Mouse (Mus musculus) neutrophil, adult 59 days (primary cell): ENCODE results near the gene Podnl1. TPM values are rescaled to one million over a fixed set of nuclear protein-coding genes. Genes with fewer than 3 reads are reported as not detected.

ENCODE experiments used
- total RNA-seq, 2 experiments: library from RNA; stranded (reverse); gene quantifications; 1 replicate in 1 of 2; 2 replicates in 1 of 2; pipeline ENCODE4 v1.2.4; 2023

The Podnl1 gene
- total RNA-seq, result under 1 TPM in 1 of 2 experiments, not detected in 1; 0.31 TPM

DNA sequence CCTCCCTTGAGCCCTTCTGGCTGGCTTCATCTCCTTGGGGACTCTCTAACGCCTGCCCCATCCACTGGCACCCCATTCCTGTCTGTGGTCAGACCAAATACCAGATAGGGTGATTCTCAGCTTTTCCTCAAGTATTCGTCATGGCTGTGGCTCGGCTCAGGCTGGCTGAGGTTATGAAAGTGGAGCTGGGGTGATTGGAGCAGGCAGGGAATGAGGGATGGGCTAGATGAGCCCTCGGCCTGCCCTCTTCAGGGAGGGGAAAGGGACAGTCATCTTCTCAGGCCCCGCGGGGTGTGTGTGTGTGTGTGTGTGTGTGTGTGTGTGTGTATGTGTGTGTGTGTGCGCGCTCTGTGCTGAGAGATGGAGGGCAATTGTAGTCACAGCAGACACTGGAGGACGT is at the start of gene Podnl1:
Podnl1 (plus strand) TSS at position 334 of the 400 bp plus-strand sequence.

DNA sequence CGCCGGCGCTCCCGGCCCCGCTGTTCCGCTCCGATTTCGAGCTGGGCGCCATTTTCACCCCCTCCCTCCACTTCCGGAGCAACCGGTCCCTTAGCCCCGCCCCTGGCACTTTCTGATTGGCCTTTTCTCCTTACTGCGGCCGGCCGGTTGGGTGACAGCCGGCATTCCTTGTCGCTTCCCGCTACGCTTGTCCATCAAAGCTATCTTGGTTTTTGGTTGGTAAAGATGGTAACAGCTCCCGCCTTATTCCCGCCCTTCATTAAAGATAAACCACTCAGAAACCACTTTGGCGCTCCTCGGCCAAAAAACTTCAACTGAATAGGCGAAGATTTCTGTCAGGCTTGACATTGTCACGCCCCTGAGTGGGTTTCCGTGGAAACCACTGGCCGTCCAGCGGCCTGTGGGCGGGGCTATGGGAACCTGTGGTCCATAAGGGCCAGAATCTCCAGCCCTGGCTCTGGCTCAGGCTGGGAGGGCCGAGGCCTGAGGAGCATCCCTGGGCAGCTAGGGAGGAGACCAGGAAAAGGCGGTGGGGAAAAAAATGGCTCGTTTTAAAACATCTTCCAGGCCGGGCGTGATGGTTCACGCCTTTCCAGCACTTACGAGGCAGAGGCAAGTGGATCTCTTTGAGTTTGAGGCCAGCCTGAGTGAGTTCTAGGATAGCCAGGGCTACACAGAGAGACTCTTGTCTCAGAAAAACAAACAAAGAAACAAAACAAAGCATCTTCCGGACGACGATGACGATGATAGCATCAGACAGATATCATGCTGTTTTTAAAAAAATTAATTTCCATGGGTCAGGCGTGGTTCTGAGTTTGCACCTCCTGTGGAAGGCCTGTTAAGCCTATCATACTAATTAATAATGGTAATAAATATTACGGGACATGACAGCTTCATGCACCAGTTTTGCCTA is 20.8 kb upstream of the Podnl1 start, which contains the start of gene Dcaf15:
Dcaf15 (minus strand) TSS at position 72 of the 913 bp plus-strand sequence.

DNA sequence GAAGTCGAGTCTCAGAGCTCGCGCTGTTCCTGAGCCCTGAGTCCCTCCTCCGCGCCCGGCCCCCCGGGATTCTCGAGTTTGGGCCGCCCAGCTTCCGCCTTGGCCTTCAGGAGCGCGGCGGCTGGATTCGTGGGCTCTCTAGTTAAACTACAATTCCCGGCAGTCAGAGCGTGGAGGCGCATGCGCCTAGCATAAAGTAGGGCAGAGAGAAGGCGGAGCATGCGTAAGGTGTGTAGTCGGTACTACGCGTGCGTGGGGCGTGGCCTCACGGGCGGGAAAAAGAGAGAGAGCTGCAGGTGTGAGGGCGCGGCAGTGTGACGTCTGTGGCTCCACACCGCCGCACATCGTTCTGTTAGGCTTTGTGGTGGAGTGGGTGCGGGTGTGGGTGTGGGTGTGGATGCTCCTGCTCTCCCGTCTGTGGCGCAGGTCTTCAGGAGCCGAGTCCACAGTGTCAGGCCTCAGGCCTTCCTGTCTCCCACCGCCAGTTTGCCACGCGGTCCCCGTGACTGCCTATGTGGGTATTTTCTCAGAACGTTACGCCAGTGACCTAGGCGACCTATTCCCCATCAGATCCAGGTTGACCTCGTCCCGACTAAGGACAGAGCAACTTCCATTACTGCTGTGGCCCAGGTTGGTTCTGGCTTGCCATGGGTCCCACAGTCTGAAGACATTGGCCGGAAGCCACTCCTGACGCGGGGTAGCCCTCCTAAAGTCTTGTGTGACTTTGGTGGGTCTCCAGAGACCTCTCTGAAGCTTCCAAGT is 22.2 kb downstream of the Podnl1 start, which contains the start of the genes Cc2d1a and 4930432K21Rik:
Cc2d1a (minus strand) TSS at position 168 of the 762 bp plus-strand sequence.
4930432K21Rik (plus strand) TSS at position 257 of the 762 bp plus-strand sequence.

Other genes with a start within 250 kb of the Podnl1 start
- 1 to 10 TPM; 1.4 to 2.7 TPM for gene Adgrl1, start 225.9 kb upstream of the Podnl1 start, total RNA-seq
- under 1 TPM in 1 of 2 experiments, not detected in 1; 0.26 TPM for gene Gm10644, start 170.8 kb upstream of the Podnl1 start, total RNA-seq
- gene Asf1b, start 170.5 kb upstream of the Podnl1 start, total RNA-seq, result 10 to 100 TPM; 47.9 to 50.2 TPM
- 10 to 100 TPM; 33.3 to 34.6 TPM for gene Prkaca, start 153.0 kb upstream of the Podnl1 start, total RNA-seq
- gene Samd1, start 128.3 kb upstream of the Podnl1 start, total RNA-seq, result 10 to 100 TPM; 35.0 to 52.0 TPM
- not detected for gene 1700067K01Rik, start 124.5 kb upstream of the Podnl1 start, total RNA-seq
- not detected for gene 2210011C24Rik, start 113.8 kb upstream of the Podnl1 start, total RNA-seq
- not detected for gene Palm3, start 104.5 kb upstream of the Podnl1 start, total RNA-seq
- 1 to 10 TPM in 1 of 2 experiments, under 1 TPM in 1; 0.89 to 2.0 TPM for gene Il27ra, start 83.4 kb upstream of the Podnl1 start, total RNA-seq
- gene Rln3, start 81.0 kb upstream of the Podnl1 start, total RNA-seq, result not detected
- gene Gm10643, start 60.9 kb upstream of the Podnl1 start, total RNA-seq, result 1 to 10 TPM; 1.5 to 1.9 TPM
- 10 to 100 TPM; 35.4 to 36.8 TPM for gene Rfx1, start 59.2 kb upstream of the Podnl1 start, total RNA-seq
- 10 to 100 TPM; 23.7 to 28.3 TPM for gene Dcaf15, start 21.2 kb upstream of the Podnl1 start, total RNA-seq
- 10 to 100 TPM; 15.7 to 19.0 TPM for gene Cc2d1a, start 21.9 kb downstream of the Podnl1 start, total RNA-seq
- gene 4930432K21Rik, start 22.0 kb downstream of the Podnl1 start, total RNA-seq, result under 1 TPM; 0.16 to 0.35 TPM
- gene Nanos3, start 59.2 kb downstream of the Podnl1 start, total RNA-seq, result not detected
- 10 to 100 TPM; 43.5 to 44.8 TPM for gene Zswim4, start 111.1 kb downstream of the Podnl1 start, total RNA-seq
- 100 to 1,000 TPM; 181 to 189 TPM for gene D8Ertd738e, start 123.7 kb downstream of the Podnl1 start, total RNA-seq
- 10 to 100 TPM; 12.6 to 13.3 TPM for gene Mri1, start 131.3 kb downstream of the Podnl1 start, total RNA-seq
- gene Ccdc130, start 144.4 kb downstream of the Podnl1 start, total RNA-seq, result 10 to 100 TPM; 16.9 to 26.6 TPM